Comparison of ENCODE assay signal across 19 mouse cellular contexts in genomic region chr19:33983043-33983442, GRCm38 (mm10). TPM values are rescaled to one million over a fixed set of nuclear protein-coding genes. Genes with fewer than 3 reads are reported as not detected.
"Had no signal": no experiment of that assay in that cellular context is flagged by ENCODE, and none has a peak within 500 bp of the region (broad histone marks: within the 10 kb centered on the region; RNA-seq: fewer than 3 reads in every experiment).

No protein-coding gene starts in this region.

- DNase-seq: liver, postnatal 0 days; lung, adult 2 months; lung, postnatal 4 days; right cerebral cortex, postnatal 14 days; thymus, adult 2 months; thymus, postnatal 25 days; thymus, postnatal 4 days had no signal

RNA-seq across cellular contexts. Expression of gene Lipf, which starts 22.1 kb away (rescaled TPM):
- polyA plus RNA-seq: liver, postnatal 0 days; lung, embryonic 15.5 days; lung, postnatal 0 days; midbrain, embryonic 11.5 days; midbrain, embryonic 13.5 days; midbrain, embryonic 15.5 days; midbrain, postnatal 0 days; neural tube, embryonic 12.5 days; neural tube, embryonic 14.5 days; spleen, adult 2 months; stomach, embryonic 15.5 days; stomach, postnatal 0 days; urinary bladder, adult 2 months had no signal

RNA-seq across cellular contexts. Expression of gene Lipk, which starts 25.0 kb away (rescaled TPM):
- polyA plus RNA-seq: liver, postnatal 0 days; lung, embryonic 15.5 days; lung, postnatal 0 days; midbrain, embryonic 11.5 days; midbrain, embryonic 13.5 days; midbrain, embryonic 15.5 days; midbrain, postnatal 0 days; neural tube, embryonic 12.5 days; neural tube, embryonic 14.5 days had no signal
